Mouse (Mus musculus) kidney, postnatal 4 days (tissue): ENCODE results near the gene Slc50a1.
A peak's percentile ranks its signal among the peaks of the same experiment; 100 is the strongest.

ENCODE experiments used
- DNase-seq, 2 experiments: peaks; one replicate each; pipeline ENCODE4 v3.0.0; 2021; ENCODE audit warnings: mixed read lengths in 2 of 2

Slc50a1 gene

DNA sequence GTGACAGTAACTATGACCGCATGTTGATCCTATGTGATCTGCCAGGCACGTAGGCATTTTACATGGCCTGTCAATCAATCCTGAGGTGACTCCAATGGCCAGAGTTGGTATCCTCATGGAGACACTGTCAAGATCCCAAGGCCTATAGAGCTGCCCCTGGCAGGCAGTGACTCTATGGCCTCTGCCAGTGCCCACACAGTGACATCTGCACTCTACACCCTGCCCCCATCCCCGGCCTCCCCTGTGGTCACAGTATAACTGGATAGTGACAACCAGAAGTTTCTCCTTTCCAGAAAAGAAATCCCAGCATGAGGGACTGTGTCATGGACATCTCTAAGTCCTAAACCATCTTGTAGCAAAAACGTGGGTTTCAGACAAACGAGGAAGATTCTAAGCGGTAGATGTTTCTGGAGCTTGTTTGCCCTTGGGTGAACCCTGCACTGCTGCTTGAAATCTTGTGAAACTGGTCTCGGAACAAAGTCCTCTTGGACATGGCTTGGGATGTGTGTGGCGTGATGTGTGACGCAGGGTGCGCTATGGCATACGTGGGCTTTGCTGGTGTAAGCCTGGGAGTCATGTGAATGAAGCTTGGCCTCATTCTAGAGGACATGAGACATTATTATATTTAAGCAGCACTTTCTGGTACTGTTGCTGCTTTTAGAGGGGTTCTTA is 23.0 kb upstream of the Slc50a1 start:
- no peak for DNase-seq

DNA sequence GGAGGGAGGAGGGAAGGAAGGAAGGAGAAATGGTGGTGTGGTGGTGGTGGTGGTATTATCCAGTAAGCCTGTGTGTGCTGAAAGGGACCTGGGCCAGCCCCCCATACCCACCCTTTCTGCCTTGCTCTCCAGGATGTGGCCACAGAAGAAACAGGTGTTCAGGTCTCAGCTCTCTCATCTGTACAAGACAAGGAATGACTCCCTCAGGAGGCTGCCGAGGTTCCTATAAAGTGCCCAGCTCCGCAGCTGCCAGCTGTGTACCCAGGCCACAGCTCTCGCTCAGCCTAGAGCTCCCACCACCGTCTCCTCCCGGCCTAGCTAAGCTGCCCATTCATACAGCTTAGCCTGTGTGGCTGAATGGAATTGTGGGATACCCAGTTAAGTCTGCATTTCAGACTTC is 21.9 kb upstream of the Slc50a1 start:
- no peak for DNase-seq

DNA sequence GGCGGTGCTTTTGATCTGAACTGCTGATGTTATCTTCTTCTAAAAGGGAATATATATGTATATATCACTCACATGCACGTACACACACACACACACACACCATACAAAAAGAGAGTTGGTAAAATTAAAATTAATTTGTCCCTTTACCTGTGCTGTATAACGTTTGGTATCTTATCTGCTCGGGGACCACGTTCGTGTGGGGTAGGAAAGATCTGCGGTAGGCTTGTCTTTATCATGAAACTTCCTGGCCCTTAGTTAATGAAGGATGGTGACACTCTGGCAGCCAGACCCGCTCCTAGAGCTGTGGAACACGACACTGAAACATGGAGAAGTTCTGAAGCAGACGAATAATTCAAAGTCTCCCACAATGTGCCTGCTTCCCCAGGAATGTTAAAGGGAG is 21.5 kb upstream of the Slc50a1 start:
- DNase-seq = no peak

DNA sequence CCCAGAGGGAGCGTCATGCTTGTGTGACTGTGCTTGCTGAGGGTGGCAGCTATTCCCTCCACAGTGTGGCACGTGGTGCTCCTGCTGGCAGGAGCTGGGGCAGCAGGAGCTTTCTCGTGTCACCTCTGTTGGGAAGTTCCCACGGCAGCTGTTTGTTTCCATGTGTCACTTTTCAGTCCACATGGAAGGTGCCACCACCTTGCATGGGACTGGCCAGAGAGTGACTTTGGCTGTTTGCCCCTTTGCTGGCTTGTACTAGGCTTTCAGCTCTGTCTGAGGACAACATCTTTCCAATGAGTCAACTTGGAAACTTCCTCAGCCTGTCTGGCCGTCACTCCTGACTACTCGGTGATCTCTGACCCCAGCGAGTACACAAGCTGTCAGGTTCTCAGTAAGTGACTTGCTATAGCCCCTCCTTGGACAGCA is 18.1 kb upstream of the Slc50a1 start:
- DNase-seq = peak; percentile 21 to 50

DNA sequence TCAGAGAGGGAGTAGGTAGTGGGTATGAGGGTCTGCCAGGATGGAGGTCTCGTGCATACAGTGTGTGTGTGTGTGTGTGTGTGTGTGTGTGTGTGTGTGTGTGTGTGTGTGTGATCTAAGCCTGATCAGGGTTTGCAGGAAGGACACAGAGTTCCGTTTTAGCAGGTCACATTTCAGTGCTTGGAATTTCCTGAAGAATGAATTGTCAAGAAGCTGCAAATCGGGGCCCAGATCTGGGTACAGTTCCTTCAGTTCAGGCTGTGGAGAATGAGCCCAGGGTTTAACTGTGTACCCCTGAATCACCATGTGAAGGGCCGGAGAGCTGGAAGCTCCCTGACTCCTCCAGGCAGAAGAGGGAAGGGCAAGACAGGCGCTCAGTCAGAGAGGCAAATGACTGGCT is 16.9 kb upstream of the Slc50a1 start:
- no peak for DNase-seq

DNA sequence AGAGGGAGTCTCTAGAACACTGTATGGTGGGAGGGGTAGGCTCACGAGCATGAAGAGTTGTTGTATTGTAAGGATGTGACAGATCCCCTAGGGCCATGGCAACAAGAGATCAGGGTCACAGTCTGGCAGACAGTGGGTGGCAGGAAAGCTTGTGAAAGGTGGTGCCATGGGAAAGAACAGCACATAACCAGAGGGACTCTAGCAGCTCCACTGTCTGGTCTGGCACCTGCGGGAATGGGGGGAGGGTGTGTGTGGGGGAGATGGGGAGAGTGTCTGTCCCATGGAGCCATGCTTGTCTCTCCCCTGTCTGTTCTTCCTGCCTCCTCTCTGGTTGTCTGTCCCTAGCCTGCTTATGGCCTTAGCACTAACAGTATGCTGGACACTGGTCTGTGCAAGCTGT is 15.2 kb upstream of the Slc50a1 start:
- DNase-seq = no peak

DNA sequence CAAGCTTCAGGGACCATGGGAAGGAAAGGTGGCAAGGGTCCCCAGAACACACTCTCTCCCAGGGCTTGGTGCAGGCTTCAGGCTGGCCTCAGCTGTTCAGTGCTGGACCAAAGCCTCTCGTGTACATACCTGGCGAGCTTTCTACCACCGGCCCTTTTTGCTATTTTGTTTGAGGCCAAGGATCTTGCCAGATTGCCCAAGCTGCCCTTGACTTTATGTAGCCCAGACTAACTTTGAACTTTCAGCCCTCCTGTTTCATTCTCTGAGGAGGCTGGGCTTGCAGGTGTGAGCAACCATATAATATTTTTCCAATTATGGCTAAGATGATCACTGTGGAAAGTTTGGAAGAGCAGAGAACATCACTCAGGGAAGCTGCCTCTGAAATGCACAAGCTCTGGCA is 13.9 kb upstream of the Slc50a1 start:
- DNase-seq = no peak

DNA sequence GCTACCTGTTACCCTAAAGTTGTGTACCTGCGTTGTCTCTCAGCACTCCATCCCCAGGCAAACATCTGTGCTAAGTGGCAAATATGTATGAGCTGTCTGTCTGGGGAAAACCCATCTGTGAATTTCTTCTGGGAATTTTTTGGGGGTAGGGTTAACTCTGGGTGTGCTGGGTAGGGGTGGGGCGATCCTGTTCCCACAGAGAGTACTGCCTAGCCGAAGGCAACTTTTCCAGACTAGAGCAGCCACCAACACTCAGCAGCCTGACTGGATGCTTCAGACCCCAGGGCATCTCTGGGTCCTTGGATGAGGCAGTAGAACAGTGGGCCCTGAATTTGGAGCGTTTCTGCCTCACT is 11.9 kb upstream of the Slc50a1 start:
- no peak for DNase-seq

DNA sequence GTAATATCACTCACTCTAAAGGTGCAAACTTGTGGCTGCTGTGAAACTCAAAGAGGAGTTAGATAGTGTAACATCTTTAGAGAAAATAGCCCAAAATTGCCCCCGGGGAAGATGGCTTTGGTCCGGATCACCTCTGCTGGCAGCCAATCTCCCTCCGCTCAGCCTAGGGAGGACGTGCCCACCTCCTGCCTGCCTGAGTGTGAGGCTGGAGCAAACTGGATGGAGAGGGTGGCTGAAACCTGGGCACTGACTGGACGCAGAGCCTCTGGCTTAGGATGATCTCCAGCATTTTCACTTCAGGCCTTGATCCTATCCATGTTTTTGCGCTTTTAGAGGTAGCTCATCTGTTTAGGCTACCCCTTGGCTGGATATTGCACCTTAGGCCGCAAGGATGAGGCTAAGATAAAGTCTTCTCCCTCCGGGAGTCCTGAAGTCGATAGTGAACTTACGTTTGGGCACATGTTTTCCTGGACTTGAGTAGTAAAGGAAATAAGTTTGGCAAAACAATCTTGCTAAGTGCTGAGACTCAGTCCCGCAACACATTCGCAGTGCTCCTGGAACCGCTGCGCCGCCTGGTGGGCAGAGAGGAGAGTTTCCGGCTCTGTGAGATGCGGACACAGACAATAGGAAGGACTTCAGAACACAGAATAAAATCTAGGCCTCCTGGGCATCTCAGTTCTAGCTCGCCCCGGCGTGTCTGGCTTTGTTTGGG is 11.4 kb upstream of the Slc50a1 start:
- peak; percentile 92 to 93 for DNase-seq

DNA sequence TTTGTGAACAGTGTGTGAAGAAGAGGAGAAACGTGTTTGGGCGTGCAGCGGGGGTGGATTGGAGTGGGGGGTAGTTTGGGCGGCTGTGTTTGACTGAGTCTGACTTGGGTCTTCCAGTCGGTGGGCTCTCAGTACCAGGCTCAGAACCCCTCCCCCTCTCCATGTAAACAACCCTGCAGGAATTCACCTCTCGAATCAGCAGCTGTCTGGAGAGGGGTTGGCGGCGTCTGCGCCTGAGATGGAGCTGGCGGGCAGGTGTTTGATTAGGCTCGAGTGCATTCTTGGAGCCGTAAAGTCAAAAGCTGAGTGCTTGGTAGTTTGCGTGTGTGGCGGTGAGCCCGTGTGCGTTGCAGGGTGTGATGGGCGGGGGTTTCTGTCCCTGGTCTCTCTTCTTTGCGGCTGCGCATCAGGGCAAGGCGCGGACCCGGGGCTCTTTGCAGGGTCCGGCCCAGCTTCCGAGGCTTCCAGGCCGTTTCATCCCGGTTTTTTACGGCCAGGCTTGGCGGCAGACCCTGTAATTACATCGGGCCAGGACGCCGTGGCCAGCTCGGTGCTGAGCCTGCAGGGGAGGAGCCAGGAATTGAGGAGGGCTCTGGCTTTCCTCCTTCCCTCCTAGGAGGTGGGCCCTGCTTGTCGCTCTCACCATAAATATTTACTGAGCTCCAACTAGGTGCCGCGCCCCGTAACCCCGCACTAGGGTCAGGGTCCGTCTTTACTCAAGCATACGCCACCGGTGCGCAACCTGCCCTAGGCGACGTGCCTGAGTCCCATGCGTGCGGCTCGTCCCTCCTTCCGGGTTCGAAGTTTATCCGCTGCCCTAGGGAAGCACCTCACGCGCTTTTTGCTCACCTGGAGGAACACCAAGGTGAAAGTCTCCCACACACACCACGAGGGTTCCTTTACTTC is 10.5 kb upstream of the Slc50a1 start, which contains the start of gene Efna1:
Efna1 (minus strand) TSS at position 537 of the 906 bp plus-strand sequence.
- peak; percentile 78 to 84 for DNase-seq

DNA sequence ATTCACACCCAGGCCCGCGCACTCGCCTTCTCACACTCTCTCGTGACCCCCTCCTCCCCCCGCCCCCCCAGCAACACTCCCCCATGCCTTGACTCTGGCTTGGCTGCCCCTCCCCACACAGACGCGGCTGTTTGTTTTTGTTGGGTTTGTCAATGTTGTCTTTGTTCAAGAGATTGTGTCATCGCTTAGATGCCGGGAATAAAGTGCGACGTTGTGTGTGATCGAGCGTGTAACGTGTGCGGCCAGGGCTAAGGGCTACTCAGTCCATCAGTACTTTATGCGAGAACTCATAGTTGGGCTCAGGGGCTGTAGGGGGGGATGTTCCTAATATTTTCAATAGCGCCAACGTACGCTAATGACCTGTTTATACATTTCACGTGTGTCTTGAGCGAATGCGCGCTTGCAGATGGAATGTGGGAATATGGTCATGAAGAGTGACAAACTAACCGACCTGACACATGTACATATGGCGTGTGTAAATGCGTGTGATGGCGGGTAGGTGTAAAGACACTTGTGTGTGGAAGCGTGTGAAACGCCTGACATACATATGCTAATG is 9.8 kb upstream of the Slc50a1 start:
- DNase-seq = peak; percentile 47 to 61

DNA sequence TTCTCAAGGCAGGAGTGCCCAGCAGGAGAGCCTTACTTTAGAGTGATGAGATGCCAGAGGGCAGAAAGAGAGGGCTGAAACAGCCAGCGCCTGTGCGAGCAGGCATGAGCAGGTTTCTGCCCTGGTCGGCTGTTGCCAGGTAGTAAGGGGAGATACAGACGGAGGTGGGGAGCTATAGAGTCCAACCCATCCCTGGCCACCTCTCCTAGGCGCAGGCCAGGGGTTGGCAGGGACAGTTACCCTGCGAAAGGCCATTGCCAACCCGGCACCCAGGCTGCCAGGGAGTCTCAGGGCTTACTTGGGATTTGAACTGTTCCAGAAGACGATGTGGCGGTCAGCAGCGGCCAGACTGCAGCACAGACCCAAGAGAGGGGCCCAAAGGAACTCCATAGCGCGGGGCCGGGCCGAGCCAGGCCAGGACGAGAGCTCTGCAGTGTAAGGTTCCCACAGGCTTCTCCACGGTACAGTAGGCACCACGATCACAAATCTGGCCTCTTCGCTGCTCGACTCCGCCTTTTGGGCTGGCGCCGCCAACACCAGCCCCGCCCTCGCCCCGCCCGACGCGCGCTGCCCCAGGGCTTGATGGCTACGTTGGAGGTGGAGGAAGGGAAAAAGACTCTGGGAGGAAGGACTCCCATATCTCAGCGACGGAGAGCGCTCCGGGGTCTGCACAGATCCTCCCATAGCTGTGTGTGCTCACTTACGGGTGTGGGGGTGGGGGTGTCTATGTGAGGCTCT is 9.0 kb upstream of the Slc50a1 start:
- peak; percentile 91 to 95 for DNase-seq

DNA sequence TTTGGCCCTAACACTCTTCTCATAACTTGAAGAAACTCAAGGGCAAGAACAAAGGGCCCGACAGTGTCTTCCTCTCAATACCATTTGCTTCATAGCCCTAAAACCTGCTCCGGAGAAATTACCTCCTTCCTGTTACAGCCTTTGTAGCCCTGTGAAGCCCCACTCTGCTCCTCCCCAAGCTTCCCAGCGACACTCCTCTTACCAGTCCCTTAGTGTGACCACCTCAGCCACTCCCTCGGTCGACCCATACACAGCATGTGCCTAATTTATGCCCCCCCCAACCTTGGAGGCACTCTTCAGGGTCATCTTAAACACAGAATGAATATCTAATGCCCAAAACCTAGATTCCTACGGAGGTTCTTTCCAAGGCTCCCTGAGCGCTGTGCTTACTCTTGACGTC is 8.3 kb upstream of the Slc50a1 start:
- DNase-seq = peak in 1 of 2 experiments; percentile 35

DNA sequence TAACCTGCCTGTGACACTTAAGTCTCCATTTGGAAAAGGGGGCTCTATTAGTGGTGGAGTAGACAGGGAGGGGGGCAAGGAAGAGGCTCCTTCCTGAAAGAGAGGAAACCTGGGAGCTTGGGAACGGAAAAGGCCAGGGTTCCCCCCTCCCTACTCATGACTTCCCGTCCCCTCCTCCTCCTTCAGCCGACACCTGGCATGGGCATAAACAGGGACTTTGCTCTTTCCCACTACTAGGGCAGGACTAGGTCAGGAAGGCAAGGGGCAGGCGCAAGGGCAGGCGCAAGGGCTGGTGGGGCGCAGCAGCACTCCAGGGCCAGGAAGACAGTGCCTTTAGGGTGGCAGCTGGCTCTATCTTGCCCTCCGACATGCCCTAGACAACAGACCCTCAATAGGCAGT is 7.7 kb upstream of the Slc50a1 start:
- peak; percentile 68 to 79 for DNase-seq

DNA sequence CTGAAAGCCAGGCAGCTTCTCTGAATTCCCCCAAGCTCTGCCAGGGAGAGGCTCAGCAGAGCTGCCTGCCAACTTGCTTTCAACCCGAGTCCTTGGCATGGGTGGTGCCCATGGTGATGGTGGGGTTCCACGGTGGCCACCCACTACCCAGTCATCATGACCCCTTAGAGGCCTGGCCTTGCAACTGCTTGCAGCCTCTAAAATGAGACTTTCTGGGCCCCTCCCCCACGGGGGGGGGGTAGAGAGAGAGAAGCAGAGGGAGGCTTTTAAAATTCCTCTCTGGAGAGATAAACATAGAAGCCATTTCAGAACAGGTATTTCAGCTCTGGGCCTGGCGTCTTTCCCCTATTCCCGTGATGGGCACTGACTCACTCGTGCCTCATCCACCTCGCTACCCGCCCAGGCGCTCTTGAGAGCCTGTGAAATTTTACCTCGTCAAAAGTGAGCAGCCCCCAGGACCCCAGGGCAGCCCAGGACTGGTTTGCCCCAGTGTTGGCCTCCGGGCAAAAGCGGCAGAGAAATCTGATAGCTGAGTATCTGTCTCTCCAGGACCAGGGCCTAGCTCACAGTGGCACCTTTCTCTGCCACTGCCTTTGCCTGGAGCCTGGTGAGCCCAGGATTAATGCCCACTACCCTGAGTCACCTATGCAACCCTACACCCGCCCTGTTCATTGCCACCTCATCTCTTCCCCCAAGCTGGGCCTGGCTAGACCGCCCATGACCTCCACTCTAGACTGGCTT is 7.1 kb upstream of the Slc50a1 start:
- peak; percentile 48 to 68 for DNase-seq

DNA sequence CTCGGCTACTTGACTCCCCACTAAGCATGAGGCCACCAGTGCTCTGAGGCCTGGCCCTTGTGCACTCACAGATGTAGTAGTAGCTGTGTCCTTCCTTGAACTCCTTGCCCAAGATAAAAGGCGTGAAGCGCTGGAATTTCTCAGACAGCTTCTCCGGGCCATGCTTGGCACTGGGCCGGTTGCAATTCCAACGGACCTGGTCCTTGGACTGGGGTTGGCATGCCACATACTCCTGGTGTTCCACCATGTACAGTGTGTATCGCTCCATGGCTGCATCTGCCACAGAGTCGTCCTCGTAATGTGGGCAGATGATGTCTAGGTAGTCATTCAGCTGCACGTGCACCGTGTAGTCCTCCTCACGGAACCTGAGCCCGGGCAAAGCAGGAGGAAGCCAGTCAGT is 5.7 kb upstream of the Slc50a1 start:
- no peak for DNase-seq

DNA sequence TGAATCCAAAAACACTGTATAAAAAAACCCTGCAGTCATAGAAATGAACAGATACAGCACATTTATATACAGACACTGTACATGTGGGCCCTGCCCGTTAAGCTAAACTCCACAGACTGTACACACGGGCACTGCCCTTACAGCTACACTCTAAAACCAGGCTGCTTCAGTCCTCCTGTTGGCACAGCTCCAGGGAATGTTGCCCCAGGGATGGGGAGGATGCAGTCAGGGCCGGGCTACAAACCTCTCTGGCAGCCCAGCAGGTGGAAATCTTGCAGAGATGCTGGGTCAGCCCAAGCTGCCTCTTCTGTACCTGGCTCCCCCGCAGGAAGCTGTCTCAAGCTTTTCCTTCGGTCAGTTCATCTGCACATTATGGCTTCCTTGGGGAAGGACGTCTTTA is 1.4 kb upstream of the Slc50a1 start:
- peak; percentile 52 to 64 for DNase-seq

DNA sequence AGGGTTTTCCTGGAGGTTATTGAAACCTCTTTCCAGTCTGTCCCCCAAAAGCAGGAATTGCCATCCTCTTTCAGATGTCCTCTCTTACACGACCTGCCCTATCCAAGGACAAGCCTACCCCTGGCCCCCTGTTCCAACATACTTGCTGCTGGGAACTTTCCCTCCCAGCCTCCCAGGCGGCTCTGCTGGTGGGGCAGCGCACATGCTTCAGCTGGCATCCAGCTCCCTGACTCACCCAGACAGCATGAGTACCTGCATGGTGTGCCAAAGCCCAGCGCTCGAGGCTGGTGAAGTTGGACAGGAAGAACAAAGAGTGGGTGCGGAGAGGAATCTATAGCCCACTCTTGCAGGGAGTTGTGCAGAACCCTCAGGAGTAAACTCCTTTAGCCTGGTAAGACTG is 521 bp upstream of the Slc50a1 start:
- peak; percentile 50 to 66 for DNase-seq

DNA sequence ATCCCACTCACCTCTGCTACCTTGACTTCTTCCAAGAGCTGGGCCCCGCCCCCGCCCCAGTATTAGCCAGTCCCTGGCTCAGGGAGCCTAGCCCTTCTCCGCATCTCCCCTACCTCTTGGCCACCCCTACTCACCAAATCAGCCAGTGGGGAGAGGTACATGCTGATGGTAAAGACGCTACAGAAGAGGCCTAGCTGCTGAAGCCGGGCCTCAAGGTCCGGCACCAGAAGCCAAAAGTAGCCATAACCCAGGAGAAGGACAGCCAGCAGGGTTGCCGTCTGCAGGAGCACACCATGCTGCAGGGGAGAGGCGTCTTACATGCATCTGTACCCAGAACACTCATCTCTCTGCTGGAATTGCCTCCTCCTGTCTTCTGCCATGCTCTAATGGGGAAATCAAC is 1.5 kb downstream of the Slc50a1 start:
- DNase-seq = no peak

DNA sequence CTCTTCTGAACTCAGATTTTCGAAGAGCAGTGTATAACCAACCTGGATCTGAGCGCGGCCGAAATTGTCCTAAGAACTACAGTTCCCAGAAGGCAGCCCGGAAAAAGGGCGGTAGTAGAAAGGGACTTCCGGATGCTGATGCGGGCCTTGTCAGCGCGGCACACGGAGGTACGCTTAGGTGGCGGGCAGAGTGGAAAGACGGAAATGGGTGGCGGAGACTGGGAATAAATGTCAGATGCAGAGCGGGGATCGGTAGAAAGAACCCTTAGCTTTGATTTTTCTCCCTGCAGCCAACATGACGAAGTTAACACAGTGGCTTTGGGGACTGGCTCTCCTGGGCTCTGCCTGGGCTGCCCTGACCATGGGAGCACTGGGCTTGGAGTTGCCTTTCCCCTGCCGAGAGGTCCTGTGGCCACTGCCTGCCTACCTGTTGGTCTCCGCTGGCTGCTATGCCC is 3.9 kb downstream of the Slc50a1 start:
- DNase-seq = peak; percentile 80 to 86

DNA sequence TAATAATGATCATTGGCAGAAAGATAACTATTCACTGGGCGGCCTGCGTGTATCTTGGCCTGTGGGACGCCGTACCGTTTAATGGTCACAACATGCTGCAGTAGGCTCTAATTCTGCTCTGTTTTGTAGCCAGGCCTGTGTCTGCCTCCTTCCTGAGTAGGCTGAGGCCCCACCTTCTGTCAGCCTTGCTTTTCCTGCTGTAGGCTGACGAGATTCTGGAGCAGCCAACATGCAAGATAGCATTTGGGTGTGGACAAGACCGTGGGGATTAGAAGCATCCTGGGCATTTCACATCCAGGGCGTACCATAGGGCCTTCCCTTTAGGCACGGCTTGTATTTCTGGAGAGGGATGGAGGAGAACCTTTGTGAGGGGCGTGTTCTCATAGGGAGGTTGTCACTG is 8.0 kb downstream of the Slc50a1 start:
- DNase-seq = peak in 1 of 2 experiments; percentile 37

DNA sequence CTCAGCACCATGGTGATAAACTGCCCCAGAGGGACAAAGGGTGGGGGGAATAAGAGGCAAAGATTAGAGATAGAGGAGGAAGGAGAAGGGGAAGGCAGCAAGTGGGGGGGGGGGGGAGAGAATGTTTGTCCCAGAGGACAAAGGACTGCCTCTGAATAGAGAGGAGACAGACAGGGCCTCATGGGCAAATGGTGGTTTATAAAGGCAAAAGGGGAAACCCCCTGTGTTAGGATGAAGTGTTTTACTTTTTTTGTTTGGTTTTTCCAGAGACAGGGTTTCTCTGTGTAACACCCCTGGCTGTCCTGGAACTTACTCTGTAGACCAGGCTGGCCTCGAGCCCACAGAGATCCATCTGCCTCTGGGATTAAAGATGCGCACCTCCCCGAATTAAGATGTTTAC is 10.2 kb downstream of the Slc50a1 start:
- no peak for DNase-seq
